Mouse (Mus musculus) hindlimb bud, embryonic 11.5 days (tissue): Measurements from ENCODE around the gene Slc6a13.

Experiments used
- DNase-seq: peaks from one replicate; pipeline ENCODE4 v3.0.0-alpha.2; 2012; ENCODE audit warnings: low read depth, low spot score; ENCODE audit errors: extremely low spot score

Slc6a13 gene

DNA sequence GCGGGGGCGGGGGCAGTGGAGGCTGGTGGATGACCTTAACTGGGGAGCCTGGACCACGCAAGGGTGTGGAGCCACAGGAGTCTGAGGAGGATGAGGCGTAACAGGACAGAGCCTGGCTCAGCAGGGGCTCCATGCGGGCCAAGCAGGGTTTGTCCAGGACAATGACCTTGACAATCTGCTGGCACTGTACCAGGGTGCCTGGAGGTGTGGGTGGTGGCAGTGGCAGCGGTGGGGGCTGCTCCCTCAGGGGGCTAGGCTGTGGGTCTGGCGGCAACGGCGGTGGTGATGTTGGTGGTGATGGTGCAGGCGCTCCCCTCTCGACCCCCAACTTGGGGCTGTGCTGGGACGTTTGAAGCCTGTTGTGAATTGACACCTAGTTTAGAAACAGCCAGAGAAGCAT, 76.1 kb downstream of the Slc6a13 start:
- DNase-seq = no peak

DNA sequence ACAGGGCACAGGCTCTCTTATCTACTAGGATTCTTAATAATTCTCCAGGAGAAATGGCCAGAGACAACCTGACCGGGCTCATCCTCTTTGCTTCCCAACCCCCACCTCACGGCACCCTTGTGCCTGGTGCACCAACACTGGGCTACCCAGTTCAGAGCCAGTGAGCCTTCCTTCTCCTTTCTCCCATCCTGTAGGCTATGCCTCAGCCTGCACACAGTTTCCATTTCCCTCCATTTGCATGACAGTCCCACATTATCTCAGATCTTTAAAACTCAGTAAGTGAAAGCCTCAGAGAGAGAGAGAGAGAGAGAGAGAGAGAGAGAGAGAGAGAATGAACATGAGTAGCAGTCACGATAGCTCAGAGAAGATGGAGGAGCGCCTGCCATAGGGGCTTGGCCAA, 78.2 kb downstream of the Slc6a13 start:
- DNase-seq = no peak

DNA sequence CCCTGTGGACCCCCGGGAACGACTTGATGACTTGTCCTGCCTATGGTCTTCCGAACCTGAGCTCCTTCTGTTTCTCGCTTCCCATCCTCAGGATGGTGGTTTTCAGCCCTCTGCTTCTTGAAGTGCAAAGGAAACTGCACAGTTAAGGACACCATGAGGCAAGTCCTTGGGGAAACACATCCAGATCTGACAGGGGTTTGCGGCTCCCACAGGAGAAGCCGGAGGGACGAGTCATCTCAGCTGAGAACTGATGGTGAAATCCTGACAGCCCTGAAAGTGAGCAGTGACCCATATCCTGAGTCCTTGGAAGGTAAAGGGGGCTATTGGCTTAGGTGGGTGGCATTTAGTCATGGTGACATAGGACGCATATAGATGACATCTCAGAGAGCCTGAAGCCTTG, 80.5 kb downstream of the Slc6a13 start:
- DNase-seq = no peak

DNA sequence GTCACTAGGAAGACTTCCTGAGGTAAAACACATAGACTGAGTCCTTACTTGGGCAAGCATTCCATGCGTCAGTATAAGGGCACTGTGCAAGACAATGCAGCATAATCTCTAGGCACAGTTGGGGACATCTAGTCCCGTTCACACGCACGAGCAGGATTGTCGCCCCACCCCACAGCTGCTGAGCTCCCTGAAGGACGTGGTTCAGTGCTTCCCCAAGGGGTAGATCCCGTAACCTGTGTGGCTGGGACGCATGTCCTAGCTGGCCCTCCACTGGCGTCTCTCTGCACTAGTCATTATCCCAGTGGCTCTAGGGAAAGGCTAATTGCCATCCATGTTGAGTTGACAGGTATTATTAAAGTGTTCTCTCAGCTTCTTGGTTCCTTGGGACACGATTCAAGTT, 82.0 kb downstream of the Slc6a13 start:
- no peak for DNase-seq

DNA sequence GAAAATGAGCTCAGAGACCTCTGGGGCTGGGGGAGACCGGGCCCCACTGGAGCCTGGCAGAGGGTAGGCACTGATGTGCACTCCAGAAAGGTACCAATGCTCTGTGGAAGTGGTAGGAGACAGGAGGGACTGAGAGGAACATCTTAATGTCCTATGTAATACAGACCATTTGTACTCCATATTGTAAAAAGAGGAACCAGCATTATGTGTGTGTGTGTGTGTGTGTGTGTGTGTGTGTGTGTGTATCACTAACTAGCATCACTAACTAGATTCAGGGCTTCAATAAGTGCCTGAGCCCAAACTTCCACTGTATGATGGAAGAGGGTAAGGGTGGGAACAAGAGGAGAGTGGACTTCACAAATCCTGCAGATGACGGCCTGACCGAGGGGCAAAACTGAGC, 85.4 kb downstream of the Slc6a13 start:
- no peak for DNase-seq
